Comparison of ENCODE assay signal across 13 mouse cellular contexts in genomic region chr6:96435545-96435944, GRCm38 (mm10).
"Had no signal": no experiment of that assay in that cellular context is flagged by ENCODE, and none has a peak within 500 bp of the region (broad histone marks: within the 10 kb centered on the region; RNA-seq: fewer than 3 reads in every experiment).

No protein-coding gene starts in this region.

- H3K9ac ChIP-seq: lung, embryonic 15.5 days; midbrain, embryonic 13.5 days; midbrain, embryonic 15.5 days; neural tube, embryonic 12.5 days had no signal

- H3K36me3 ChIP-seq: lung, embryonic 15.5 days; midbrain, embryonic 13.5 days; midbrain, embryonic 15.5 days; neural tube, embryonic 12.5 days had no signal

- H3K9me3 ChIP-seq: lung, embryonic 15.5 days; midbrain, embryonic 13.5 days; midbrain, embryonic 15.5 days; neural tube, embryonic 12.5 days had no signal

- H3K4me2 ChIP-seq: lung, embryonic 15.5 days; midbrain, embryonic 11.5 days; midbrain, embryonic 13.5 days; midbrain, embryonic 15.5 days; neural tube, embryonic 12.5 days had no signal

- H3K27me3 ChIP-seq: lung, embryonic 15.5 days; midbrain, embryonic 13.5 days; midbrain, embryonic 15.5 days; neural tube, embryonic 12.5 days had no signal

- H3K27ac ChIP-seq: lung, embryonic 15.5 days; midbrain, embryonic 13.5 days; midbrain, embryonic 15.5 days; neural tube, embryonic 12.5 days had no signal

- H3K4me3 ChIP-seq: lung, embryonic 15.5 days; midbrain, embryonic 13.5 days; midbrain, embryonic 15.5 days; neural tube, embryonic 12.5 days had no signal

- ATAC-seq: lung, postnatal 0 days; midbrain, embryonic 13.5 days; midbrain, embryonic 15.5 days had no signal

- DNase-seq: lung, adult 2 months; lung, postnatal 4 days; right cerebral cortex, postnatal 14 days; spleen, adult 18-20 months; thymus, adult 18-20 months; thymus, postnatal 14 days; thymus, postnatal 36 days had no signal

- H3K4me1 ChIP-seq: neural tube, embryonic 12.5 days had no signal
